Mouse (Mus musculus): ENCODE measurements around the gene Med18. TPM values are rescaled to one million over a fixed set of nuclear protein-coding genes. Genes with fewer than 3 reads are reported as not detected.

Med18 gene
- polyA plus RNA-seq, 1 experiment: not detected

GRCm38 (mm10) chr4:132503344-132503743 lies 39.6 kb upstream of the Med18 start:
- TF ChIP-seq CTCF (IDR thresholded peaks at IDR 0.05; ENCODE audit: insufficient read depth, low read depth, low read length) (no peak), POLR2A (IDR thresholded peaks at IDR 0.05; ENCODE audit: insufficient read depth, low read depth, low read length) (no peak)
- Histone ChIP-seq H3K4me1 (ENCODE audit: control insufficient read depth, insufficient read depth, low read length) (peaks cover 2% of the 10 kb centered on the region), H3K27ac (ENCODE audit: insufficient read depth, low read depth, low read length) (no peak overlapping the region), H3K4me3 (ENCODE audit: insufficient read depth, low read depth, low read length) (no peak overlapping the region)
- WGBS: 82% methylated on average over 11 of the region's 11 CpGs

DNA sequence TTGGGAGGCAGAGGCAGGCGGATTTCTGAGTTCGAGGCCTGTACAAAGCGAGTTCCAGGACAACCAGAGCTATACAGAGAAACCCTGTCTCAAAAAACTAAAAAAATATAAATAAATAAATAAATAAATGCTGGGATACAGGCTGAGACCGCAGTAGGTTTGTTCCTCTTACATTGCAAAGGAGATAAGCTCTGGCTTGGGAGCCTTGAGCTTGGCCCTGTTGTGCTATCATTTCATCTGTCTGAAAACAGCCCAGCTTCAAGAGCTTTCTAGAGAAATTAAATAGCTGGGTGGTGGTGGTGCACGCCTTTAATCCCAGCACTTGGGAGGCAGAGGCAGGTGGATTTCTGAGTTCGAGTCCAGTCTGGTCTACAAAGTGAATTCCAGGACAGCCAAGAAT lies 37.9 kb upstream of the Med18 start:
- 97% methylated on average over 6 of the region's 6 CpGs for WGBS
- Histone ChIP-seq H3K4me3 (ENCODE audit: insufficient read depth, low read depth, low read length) (no peak overlapping the region), H3K4me1 (ENCODE audit: control insufficient read depth, insufficient read depth, low read length) (peaks cover 2% of the 10 kb centered on the region; the same call in 1 of the 2 replicates), H3K27ac (ENCODE audit: insufficient read depth, low read depth, low read length) (no peak overlapping the region)
- TF ChIP-seq POLR2A (IDR thresholded peaks at IDR 0.05; ENCODE audit: insufficient read depth, low read depth, low read length) (no peak), CTCF (IDR thresholded peaks at IDR 0.05; ENCODE audit: insufficient read depth, low read depth, low read length) (no peak)

GRCm38 (mm10) chr4:132494271-132494918 lies 30.7 kb upstream of the Med18 start:
- 92% methylated on average over 20 of the region's 20 CpGs for WGBS
- Histone ChIP-seq H3K4me3 (ENCODE audit: insufficient read depth, low read depth, low read length) (no peak overlapping the region), H3K27ac (ENCODE audit: insufficient read depth, low read depth, low read length) (no peak overlapping the region), H3K4me1 (ENCODE audit: control insufficient read depth, insufficient read depth, low read length) (no peaks in the 10 kb centered on the region)
- TF ChIP-seq POLR2A (IDR thresholded peaks at IDR 0.05; ENCODE audit: insufficient read depth, low read depth, low read length): no peak
- TF ChIP-seq CTCF (IDR thresholded peaks at IDR 0.05; ENCODE audit: insufficient read depth, low read depth, low read length): no peak

GRCm38 (mm10) chr4:132492178-132493060 lies 28.7 kb upstream of the Med18 start:
- no peak overlapping the region for H3K27ac ChIP-seq (ENCODE audit: insufficient read depth, low read depth, low read length)
- H3K4me1 ChIP-seq (ENCODE audit: control insufficient read depth, insufficient read depth, low read length): no peaks in the 10 kb centered on the region
- 70% methylated on average over 10 of the region's 10 CpGs for WGBS
- TF ChIP-seq CTCF (IDR thresholded peaks at IDR 0.05; ENCODE audit: insufficient read depth, low read depth, low read length): no peak
- TF ChIP-seq POLR2A (IDR thresholded peaks at IDR 0.05; ENCODE audit: insufficient read depth, low read depth, low read length): no peak
- no peak overlapping the region for H3K4me3 ChIP-seq (ENCODE audit: insufficient read depth, low read depth, low read length)

GRCm38 (mm10) chr4:132491748-132492147 lies 28.0 kb upstream of the Med18 start:
- no peak for TF ChIP-seq CTCF (IDR thresholded peaks at IDR 0.05; ENCODE audit: insufficient read depth, low read depth, low read length)
- TF ChIP-seq POLR2A (IDR thresholded peaks at IDR 0.05; ENCODE audit: insufficient read depth, low read depth, low read length): no peak
- WGBS: 94% methylated on average over 6 of the region's 6 CpGs
- H3K27ac ChIP-seq (ENCODE audit: insufficient read depth, low read depth, low read length): no peak overlapping the region
- no peak overlapping the region for H3K4me3 ChIP-seq (ENCODE audit: insufficient read depth, low read depth, low read length)
- no peaks in the 10 kb centered on the region for H3K4me1 ChIP-seq (ENCODE audit: control insufficient read depth, insufficient read depth, low read length)

DNA sequence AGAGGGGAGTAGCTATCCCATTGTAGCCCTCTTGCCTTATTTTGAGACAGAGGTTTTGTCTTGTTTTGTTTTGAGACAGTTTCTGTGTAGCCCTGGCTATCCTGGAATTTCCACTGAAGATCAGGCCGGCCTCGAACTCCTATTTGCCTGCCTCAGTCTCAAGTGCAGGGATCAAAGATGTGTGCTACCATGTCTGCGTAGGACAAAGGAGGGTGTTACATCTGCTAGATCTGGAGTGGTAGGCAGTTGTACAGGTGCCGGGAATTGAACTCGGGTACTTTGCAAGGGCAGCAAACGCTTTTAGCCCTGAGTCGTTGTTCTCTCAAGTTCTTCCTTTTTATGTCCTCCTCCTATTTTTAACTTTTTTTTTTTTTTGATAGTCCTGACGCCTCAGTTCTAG lies 27.3 kb upstream of the Med18 start:
- no peak overlapping the region for H3K27ac ChIP-seq (ENCODE audit: insufficient read depth, low read depth, low read length)
- no peak overlapping the region for H3K4me3 ChIP-seq (ENCODE audit: insufficient read depth, low read depth, low read length)
- no peaks in the 10 kb centered on the region for H3K4me1 ChIP-seq (ENCODE audit: control insufficient read depth, insufficient read depth, low read length)
- TF ChIP-seq POLR2A (IDR thresholded peaks at IDR 0.05; ENCODE audit: insufficient read depth, low read depth, low read length) (no peak), CTCF (IDR thresholded peaks at IDR 0.05; ENCODE audit: insufficient read depth, low read depth, low read length) (no peak)
- 92% methylated on average over 8 of the region's 8 CpGs for WGBS

DNA sequence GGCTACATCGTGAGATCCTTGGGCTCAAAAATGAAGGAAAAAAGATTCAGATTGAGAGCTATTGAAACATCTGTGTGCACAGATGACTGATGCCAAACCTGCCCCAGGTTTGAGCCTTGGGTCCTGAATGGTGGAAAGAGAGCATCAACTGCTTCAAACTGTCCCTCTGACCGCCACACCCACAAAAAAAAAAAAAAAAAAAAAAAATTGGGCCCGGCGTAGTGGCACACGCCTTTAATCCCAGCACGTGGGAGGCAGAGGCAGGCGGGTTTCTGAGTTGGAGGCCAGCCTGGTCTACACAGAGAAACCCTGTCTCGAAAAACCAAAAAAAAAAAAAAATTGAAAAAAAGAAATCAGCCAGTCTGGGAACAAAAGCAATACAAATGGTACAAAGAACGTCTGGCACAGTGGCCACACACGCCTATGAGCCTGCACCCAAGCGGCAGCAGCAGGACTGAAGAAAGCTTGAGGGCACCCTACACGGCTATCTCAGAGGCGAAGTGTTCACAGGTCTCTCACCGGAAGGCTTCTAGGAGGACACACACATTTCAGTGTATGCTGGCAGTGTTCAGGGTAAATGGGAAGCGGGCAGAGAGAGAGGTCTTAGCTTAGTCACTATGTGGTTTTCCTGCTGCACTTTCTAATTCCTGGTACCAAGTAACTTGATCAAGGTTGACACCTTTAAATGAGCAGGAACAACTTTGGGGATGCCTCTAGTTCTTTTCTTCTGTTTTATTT lies 26.7 kb upstream of the Med18 start:
- WGBS: 90% methylated on average over 15 of the region's 15 CpGs
- Histone ChIP-seq H3K27ac (ENCODE audit: insufficient read depth, low read depth, low read length) (no peak overlapping the region), H3K4me1 (ENCODE audit: control insufficient read depth, insufficient read depth, low read length) (no peaks in the 10 kb centered on the region), H3K4me3 (ENCODE audit: insufficient read depth, low read depth, low read length) (no peak overlapping the region)
- no peak for TF ChIP-seq POLR2A (IDR thresholded peaks at IDR 0.05; ENCODE audit: insufficient read depth, low read depth, low read length)
- TF ChIP-seq CTCF (IDR thresholded peaks at IDR 0.05; ENCODE audit: insufficient read depth, low read depth, low read length): no peak

- H3K4me1 ChIP-seq (ENCODE audit: control insufficient read depth, insufficient read depth, low read length): no peaks in the 10 kb centered on the region
- no peak overlapping the region for H3K27ac ChIP-seq (ENCODE audit: insufficient read depth, low read depth, low read length)
- no peak for TF ChIP-seq POLR2A (IDR thresholded peaks at IDR 0.05; ENCODE audit: insufficient read depth, low read depth, low read length)
- no peak for TF ChIP-seq CTCF (IDR thresholded peaks at IDR 0.05; ENCODE audit: insufficient read depth, low read depth, low read length)
- no peak overlapping the region for H3K4me3 ChIP-seq (ENCODE audit: insufficient read depth, low read depth, low read length)
- WGBS: 87% methylated on average over 6 of the region's 6 CpGs
Observed at GRCm38 (mm10) chr4:132488976-132489375, 25.3 kb upstream of the Med18 start.
